Mouse (Mus musculus) midbrain, embryonic 16.5 days (tissue): Measurements from ENCODE around the gene Oxct2a. TPM values are rescaled to one million over a fixed set of nuclear protein-coding genes. Genes with fewer than 3 reads are reported as not detected.
"Not testable (repeated sequence)": the region's sequence is repeated elsewhere in the genome, so short reads cannot be mapped to it uniquely, and the experiment has no call there.

Source experiments
- ATAC-seq: fragments of 200-750 bp; cut with Nextera tagmentation; 2 replicates; pipeline ENCODE4 v1.8.0; 2017; ENCODE audit warnings: moderate TSS enrichment
- H3K27ac ChIP-seq: fragments of 300-500 bp; sonication (generic); 2 replicates; pipeline ENCODE4 v1.5.1; 2014; ENCODE audit warnings: mild to moderate bottlenecking, low read length, mixed read lengths
- H3K27me3 ChIP-seq: fragments of 300-500 bp; sonication (generic); 2 replicates; pipeline ENCODE4 v1.6.1; 2014; ENCODE audit warnings: low read depth, low read length, mixed read lengths; ENCODE audit not compliant: control insufficient read depth, insufficient read depth
- H3K36me3 ChIP-seq: fragments of 300-500 bp; sonication (generic); 2 replicates; pipeline ENCODE4 v1.6.1; 2014; ENCODE audit warnings: mild to moderate bottlenecking, low read length, moderate library complexity, mixed read lengths; ENCODE audit not compliant: control insufficient read depth, insufficient read depth
- H3K4me1 ChIP-seq: fragments of 300-500 bp; sonication (generic); 2 replicates; pipeline ENCODE4 v1.6.1; 2014; ENCODE audit warnings: mild to moderate bottlenecking, low read length, mixed read lengths; ENCODE audit not compliant: control insufficient read depth, insufficient read depth
- H3K4me2 ChIP-seq: fragments of 300-500 bp; sonication (generic); 2 replicates; pipeline ENCODE4 v1.6.1; 2014; ENCODE audit warnings: mild to moderate bottlenecking, low read length, mixed read lengths
- H3K4me3 ChIP-seq: fragments of 300-500 bp; sonication (generic); 2 replicates; pipeline ENCODE4 v1.5.1; 2014; ENCODE audit warnings: low read depth, mild to moderate bottlenecking, low read length, moderate library complexity, mixed read lengths
- H3K9ac ChIP-seq: fragments of 300-500 bp; sonication (generic); 2 replicates; pipeline ENCODE4 v1.6.1; 2014; ENCODE audit warnings: low read depth, low read length, mixed read lengths
- H3K9me3 ChIP-seq: fragments of 300-500 bp; sonication (generic); replicated peaks from 2 replicates; pipeline ENCODE4 v1.6.1; 2014; ENCODE audit warnings: mild to moderate bottlenecking, low read length, mixed read lengths; ENCODE audit not compliant: control insufficient read depth, poor library complexity, severe bottlenecking
- WGBS: fragments of 180-500 bp; shearing (Covaris S2); extraction: QIAGEN DNeasy Blood & Tissue Kit; methylation state at CpG from one replicate; pipeline ENCODE4 v1.1.7; 2014; 5-methylcytosine and 5-hydroxymethylcytosine counted together
- polyA plus RNA-seq: library from polyadenylated mRNA; unstranded; fragments of >200 nt; fragmentation: Nextera tagmentation; extraction: Ambion mirVana; gene quantifications from 2 replicates; pipeline ENCODE4 v1.2.1, GENCODE M21; 2015

Oxct2a gene
- polyA plus RNA-seq, 1 experiment from 2014 or later: not detected

DNA sequence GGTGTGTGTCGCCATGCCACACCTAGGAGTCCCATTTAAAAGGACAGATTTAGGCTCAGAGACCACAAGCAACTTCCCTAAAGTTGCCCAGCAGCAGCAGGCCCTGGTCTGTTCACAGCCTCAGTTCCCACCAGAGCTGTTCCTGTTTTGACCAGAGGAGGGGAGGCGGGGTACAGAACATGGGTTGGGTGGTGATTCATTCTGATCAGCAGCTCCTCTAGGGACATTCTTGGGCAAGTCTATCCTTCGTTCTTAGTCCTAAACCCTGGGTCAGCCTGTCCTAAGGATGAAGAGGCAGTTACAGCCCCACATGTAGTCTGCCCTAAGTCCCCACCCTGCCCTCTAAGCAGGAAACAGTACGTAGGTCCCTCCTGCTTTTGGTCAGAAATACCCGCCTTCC lies 16.8 kb upstream of the Oxct2a start:
- WGBS: 73% methylated on average over 5 of the region's 5 CpGs
- Histone ChIP-seq H3K9ac (no peak overlapping the region), H3K4me2 (no peak overlapping the region), H3K36me3 (no peaks in the 10 kb centered on the region), H3K9me3 (no peaks in the 10 kb centered on the region), H3K4me3 (no peak overlapping the region), H3K4me1 (peaks cover 11% of the 10 kb centered on the region), H3K27me3 (peaks cover 43% of the 10 kb centered on the region), H3K27ac (no peak overlapping the region)
- no peak for ATAC-seq

- Histone ChIP-seq H3K4me1 (peaks cover 5% of the 10 kb centered on the region), H3K36me3 (no peaks in the 10 kb centered on the region), H3K9ac (no peak overlapping the region), H3K4me2 (no peak overlapping the region), H3K27me3 (peaks cover 26% of the 10 kb centered on the region), H3K9me3 (no peaks in the 10 kb centered on the region; the same call in 1 of the 2 replicates), H3K27ac (no peak overlapping the region), H3K4me3 (no peak overlapping the region)
- 79% methylated on average over 4 of the region's 4 CpGs for WGBS
- ATAC-seq: no peak
Measured at GRCm38 (mm10) chr4:123337693-123338092, 14.3 kb upstream of the Oxct2a start.

GRCm38 (mm10) chr4:123335796-123336585 lies 12.6 kb upstream of the Oxct2a start:
- Histone ChIP-seq H3K4me2 (no peak overlapping the region), H3K27me3 (peaks cover 9% of the 10 kb centered on the region), H3K4me3 (no peak overlapping the region), H3K9ac (no peak overlapping the region), H3K9me3 (no peaks in the 10 kb centered on the region; the same call in 1 of the 2 replicates), H3K36me3 (no peaks in the 10 kb centered on the region), H3K4me1 (no peaks in the 10 kb centered on the region), H3K27ac (no peak overlapping the region)
- no peak for ATAC-seq
- 64% methylated on average over 14 of the region's 14 CpGs for WGBS

DNA sequence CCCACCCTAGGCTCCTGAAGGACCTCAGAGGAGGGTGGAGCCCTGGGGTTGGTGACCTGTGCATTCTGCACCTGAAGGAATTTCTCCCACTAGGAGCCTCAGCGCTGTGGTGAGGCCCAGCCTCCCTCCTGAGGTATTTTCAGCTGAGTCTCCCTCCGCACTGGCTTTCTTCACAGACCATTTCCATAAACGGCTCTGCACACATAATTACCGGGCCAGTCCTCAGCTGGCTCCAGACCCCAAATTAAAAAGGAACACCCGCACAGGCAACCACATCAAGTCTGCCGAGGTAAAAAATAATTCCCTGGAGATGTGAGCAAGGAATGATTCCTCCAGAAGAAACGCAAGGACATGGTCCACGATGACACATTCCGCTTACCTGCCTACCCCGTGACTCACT lies 11.8 kb upstream of the Oxct2a start:
- WGBS: 77% methylated on average over 10 of the region's 10 CpGs
- not testable (repeated sequence) for H3K4me1 ChIP-seq, H3K4me2 ChIP-seq, H3K9me3 ChIP-seq, H3K27me3 ChIP-seq, ATAC-seq, H3K36me3 ChIP-seq, H3K27ac ChIP-seq, H3K9ac ChIP-seq, H3K4me3 ChIP-seq

DNA sequence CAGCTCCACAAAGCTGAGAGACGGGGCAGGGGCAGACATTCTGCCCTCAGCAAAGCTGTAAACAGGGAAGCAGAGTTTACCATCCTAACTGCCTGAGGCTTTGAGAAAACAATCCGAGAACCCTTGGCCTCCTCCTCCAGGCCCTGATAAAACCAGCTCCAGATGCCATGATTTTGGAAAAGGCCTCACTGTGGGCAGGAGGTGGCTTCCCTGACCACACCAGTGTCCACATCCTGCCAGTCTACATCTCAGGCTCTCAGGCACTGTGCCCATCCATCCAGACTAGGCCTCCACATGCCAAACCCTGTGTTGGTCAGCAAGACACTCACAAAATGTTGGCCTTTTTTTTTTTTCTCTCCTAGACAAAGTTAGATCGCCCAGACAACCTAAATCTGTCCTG lies 10.7 kb upstream of the Oxct2a start:
- WGBS: 81% methylated on average over 3 of the region's 3 CpGs
- no peak overlapping the region for H3K4me2 ChIP-seq
- H3K9me3 ChIP-seq: no peaks in the 10 kb centered on the region; the same call in 1 of the 2 replicates
- H3K27me3 ChIP-seq: no peaks in the 10 kb centered on the region
- no peaks in the 10 kb centered on the region for H3K4me1 ChIP-seq
- H3K4me3 ChIP-seq: no peak overlapping the region
- H3K27ac ChIP-seq: no peak overlapping the region
- no peaks in the 10 kb centered on the region for H3K36me3 ChIP-seq
- ATAC-seq: no peak
- H3K9ac ChIP-seq: no peak overlapping the region

DNA sequence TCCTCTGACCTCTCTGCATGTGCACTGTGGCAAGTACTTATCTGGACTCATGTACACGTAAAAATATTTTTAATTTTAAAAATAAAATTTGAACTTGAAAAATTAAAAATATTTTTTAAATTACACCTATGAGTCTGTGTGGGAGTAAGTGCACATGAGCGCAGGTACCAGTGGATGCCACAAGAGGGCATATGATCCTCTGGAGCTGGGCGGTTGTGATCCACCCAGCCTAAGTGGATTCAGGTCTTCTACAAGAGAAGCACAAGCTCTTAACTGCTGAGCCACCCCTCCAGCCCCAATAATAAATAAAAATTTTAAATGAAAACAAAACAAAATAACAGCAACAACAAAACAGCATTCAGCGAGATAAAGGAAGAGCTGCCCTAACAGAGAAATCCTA lies 9.7 kb upstream of the Oxct2a start:
- Histone ChIP-seq H3K4me3 (no peak overlapping the region), H3K4me1 (no peaks in the 10 kb centered on the region), H3K27me3 (no peaks in the 10 kb centered on the region), H3K27ac (no peak overlapping the region), H3K9me3 (no peaks in the 10 kb centered on the region; the same call in 1 of the 2 replicates), H3K4me2 (no peak overlapping the region), H3K36me3 (no peaks in the 10 kb centered on the region), H3K9ac (no peak overlapping the region)
- ATAC-seq: no peak
- 96% methylated on average over 4 of the region's 4 CpGs for WGBS

DNA sequence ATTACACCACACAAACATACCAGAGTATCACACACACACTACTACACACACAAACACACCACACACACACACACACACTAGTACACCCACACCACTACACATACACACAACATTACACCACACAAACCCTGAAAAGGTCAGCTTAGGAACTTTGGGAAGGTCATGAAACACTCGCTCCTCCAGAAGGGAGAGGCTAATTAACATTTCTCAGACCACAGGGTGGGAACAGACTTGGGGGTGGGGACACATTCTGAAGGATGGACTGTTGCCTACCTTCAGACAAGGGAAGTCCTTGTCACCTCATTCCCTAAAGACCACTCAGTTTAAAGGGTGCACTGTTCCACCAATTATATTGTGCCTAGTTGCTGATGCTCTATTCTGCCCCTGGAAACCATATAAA lies 8.5 kb upstream of the Oxct2a start:
- H3K27ac ChIP-seq, H3K27me3 ChIP-seq, H3K9ac ChIP-seq, H3K4me1 ChIP-seq, H3K4me3 ChIP-seq, H3K4me2 ChIP-seq, H3K9me3 ChIP-seq, ATAC-seq, H3K36me3 ChIP-seq: not testable (repeated sequence)
- WGBS: 71% methylated on average over 1 of the region's 1 CpGs

DNA sequence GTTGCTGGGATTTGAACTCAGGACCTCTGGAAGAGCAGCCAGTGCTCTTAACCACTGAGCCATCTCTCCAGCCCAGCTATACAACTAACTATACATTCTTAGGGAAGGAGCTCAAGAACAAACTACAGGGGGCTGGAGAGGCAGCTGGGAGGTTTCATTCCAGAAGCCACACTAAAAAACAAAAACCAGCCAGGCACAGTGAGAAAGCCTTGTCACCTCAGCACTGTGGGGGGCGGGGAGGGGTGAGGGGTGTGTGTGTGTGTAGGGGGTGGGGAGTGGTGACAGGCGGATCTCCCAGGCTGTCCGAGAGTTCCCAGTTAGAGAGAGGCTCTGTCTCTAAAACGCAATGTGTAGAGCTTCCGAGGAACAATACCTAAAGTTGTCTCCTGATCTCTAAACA lies 7.9 kb upstream of the Oxct2a start:
- Histone ChIP-seq H3K4me1 (no peaks in the 10 kb centered on the region), H3K4me2 (no peak overlapping the region), H3K27ac (no peak overlapping the region), H3K4me3 (no peak overlapping the region), H3K9me3 (no peaks in the 10 kb centered on the region; the same call in 1 of the 2 replicates), H3K9ac (no peak overlapping the region), H3K27me3 (no peaks in the 10 kb centered on the region), H3K36me3 (no peaks in the 10 kb centered on the region)
- ATAC-seq: no peak
- WGBS: 68% methylated on average over 5 of the region's 5 CpGs

DNA sequence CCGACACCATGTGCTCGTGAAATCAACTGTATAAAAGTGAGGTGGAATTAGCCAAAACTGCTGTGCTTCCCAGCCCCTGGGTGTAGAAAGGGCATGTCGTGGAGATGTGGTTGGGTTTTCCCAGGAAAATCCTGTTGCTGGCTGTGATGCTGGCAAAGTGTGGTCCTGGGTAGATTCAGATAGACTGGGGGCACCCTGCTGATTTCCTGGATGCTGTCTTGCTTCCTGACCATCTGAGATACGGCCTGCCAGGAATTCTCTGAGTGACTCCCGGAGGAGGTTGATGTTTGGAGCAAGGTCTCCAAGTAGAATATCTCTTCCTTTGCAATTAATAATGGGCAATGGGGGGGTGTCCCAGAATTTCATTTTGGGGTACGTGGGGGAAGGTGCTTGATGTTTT lies 5.5 kb upstream of the Oxct2a start:
- ATAC-seq: no peak
- H3K27me3 ChIP-seq: no peaks in the 10 kb centered on the region
- H3K9ac ChIP-seq: no peak overlapping the region
- H3K27ac ChIP-seq: no peak overlapping the region
- 72% methylated on average over 6 of the region's 6 CpGs for WGBS
- H3K36me3 ChIP-seq: no peaks in the 10 kb centered on the region
- no peaks in the 10 kb centered on the region for H3K4me1 ChIP-seq
- no peaks in the 10 kb centered on the region; the same call in 1 of the 2 replicates for H3K9me3 ChIP-seq
- H3K4me3 ChIP-seq: no peak overlapping the region
- no peak overlapping the region for H3K4me2 ChIP-seq
